Mouse (Mus musculus): ENCODE measurements around the gene Fbxo36. TPM values are rescaled to one million over a fixed set of nuclear protein-coding genes. Genes with fewer than 3 reads are reported as not detected.

Gene Fbxo36
- polyA plus RNA-seq, 1 experiment = not detected

- Histone ChIP-seq H3K27ac (ENCODE audit: insufficient read depth, low read depth, low read length) (no peak overlapping the region), H3K4me3 (ENCODE audit: insufficient read depth, low read depth, low read length) (no peak overlapping the region), H3K4me1 (ENCODE audit: control insufficient read depth, insufficient read depth, low read length) (peaks cover 3% of the 10 kb centered on the region; the same call in 1 of the 2 replicates)
- no peak for TF ChIP-seq CTCF (IDR thresholded peaks at IDR 0.05; ENCODE audit: insufficient read depth, low read depth, low read length)
- no peak for TF ChIP-seq POLR2A (IDR thresholded peaks at IDR 0.05; ENCODE audit: insufficient read depth, low read depth, low read length)
- WGBS = 94% methylated on average over 9 of the region's 9 CpGs
Measured at GRCm38 (mm10) chr1:84891746-84892145, 52.1 kb downstream of the Fbxo36 start.

GRCm38 (mm10) chr1:84897364-84897763 is 57.7 kb downstream of the Fbxo36 start:
- TF ChIP-seq POLR2A (IDR thresholded peaks at IDR 0.05; ENCODE audit: insufficient read depth, low read depth, low read length) = no peak
- no peak for TF ChIP-seq CTCF (IDR thresholded peaks at IDR 0.05; ENCODE audit: insufficient read depth, low read depth, low read length)
- Histone ChIP-seq H3K4me3 (ENCODE audit: insufficient read depth, low read depth, low read length) (no peak overlapping the region), H3K27ac (ENCODE audit: insufficient read depth, low read depth, low read length) (no peak overlapping the region), H3K4me1 (ENCODE audit: control insufficient read depth, insufficient read depth, low read length) (no peaks in the 10 kb centered on the region)
- WGBS = 70% methylated on average over 6 of the region's 6 CpGs

DNA sequence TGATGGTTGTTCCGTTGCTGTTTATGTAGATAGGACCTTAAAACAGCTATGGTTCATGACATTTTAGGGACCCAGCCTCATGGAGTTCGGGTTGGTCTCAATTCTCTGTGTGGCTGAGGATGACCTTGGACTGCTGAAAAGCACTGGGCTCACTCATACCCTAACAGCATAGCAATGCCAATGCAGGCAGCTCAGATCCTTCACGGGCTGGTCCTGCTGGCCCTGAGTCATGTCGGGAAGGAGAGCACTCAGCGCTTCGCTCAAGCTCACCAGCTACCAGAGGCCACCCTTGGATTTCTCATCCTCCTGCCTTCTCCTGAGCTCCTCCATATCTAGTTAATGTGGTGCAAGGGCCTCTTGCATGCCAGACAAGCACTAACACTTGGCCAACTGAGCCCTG is 59.5 kb downstream of the Fbxo36 start:
- no peak overlapping the region for H3K27ac ChIP-seq (ENCODE audit: insufficient read depth, low read depth, low read length)
- no peak for TF ChIP-seq POLR2A (IDR thresholded peaks at IDR 0.05; ENCODE audit: insufficient read depth, low read depth, low read length)
- TF ChIP-seq CTCF (IDR thresholded peaks at IDR 0.05; ENCODE audit: insufficient read depth, low read depth, low read length) = no peak
- WGBS = 95% methylated on average over 6 of the region's 6 CpGs
- H3K4me3 ChIP-seq (ENCODE audit: insufficient read depth, low read depth, low read length) = no peak overlapping the region
- no peaks in the 10 kb centered on the region for H3K4me1 ChIP-seq (ENCODE audit: control insufficient read depth, insufficient read depth, low read length)

- H3K27ac ChIP-seq (ENCODE audit: insufficient read depth, low read depth, low read length) = no peak overlapping the region
- 67% methylated on average over 2 of the region's 2 CpGs for WGBS
- no peak overlapping the region for H3K4me3 ChIP-seq (ENCODE audit: insufficient read depth, low read depth, low read length)
- TF ChIP-seq CTCF (IDR thresholded peaks at IDR 0.05; ENCODE audit: insufficient read depth, low read depth, low read length) = no peak
- TF ChIP-seq POLR2A (IDR thresholded peaks at IDR 0.05; ENCODE audit: insufficient read depth, low read depth, low read length) = no peak
- no peaks in the 10 kb centered on the region; the same call in 1 of the 2 replicates for H3K4me1 ChIP-seq (ENCODE audit: control insufficient read depth, insufficient read depth, low read length)
Measured at GRCm38 (mm10) chr1:84904467-84904866, 64.8 kb downstream of the Fbxo36 start.

GRCm38 (mm10) chr1:84910177-84910804 is 70.7 kb downstream of the Fbxo36 start:
- no peak overlapping the region for H3K27ac ChIP-seq (ENCODE audit: insufficient read depth, low read depth, low read length)
- TF ChIP-seq POLR2A (IDR thresholded peaks at IDR 0.05; ENCODE audit: insufficient read depth, low read depth, low read length) (no peak), CTCF (IDR thresholded peaks at IDR 0.05; ENCODE audit: insufficient read depth, low read depth, low read length) (no peak)
- 33% methylated on average over 8 of the region's 8 CpGs for WGBS
- peaks cover 6% of the 10 kb centered on the region; the same call in 1 of the 2 replicates for H3K4me1 ChIP-seq (ENCODE audit: control insufficient read depth, insufficient read depth, low read length)
- no peak overlapping the region for H3K4me3 ChIP-seq (ENCODE audit: insufficient read depth, low read depth, low read length)

DNA sequence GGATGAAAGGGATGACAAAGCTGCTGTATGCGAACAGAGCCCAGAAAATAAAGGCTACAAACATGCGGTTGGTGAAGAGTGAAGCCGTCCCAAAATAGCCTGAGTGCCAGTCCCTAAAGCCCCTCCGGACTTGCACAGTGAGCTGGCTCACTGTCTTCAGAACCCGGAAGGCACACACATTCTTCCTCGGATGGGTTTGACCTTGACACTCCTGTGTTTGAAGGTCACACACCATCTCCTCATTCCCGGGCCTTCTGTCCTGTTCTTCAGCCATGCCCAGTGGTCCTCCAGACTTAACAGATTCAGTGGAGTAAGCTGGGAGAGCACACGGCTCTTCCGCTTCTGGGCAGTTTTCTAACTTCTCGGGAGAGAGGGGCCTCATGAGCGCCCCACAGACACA is 72.9 kb downstream of the Fbxo36 start:
- Histone ChIP-seq H3K4me3 (ENCODE audit: insufficient read depth, low read depth, low read length) (no peak overlapping the region), H3K4me1 (ENCODE audit: control insufficient read depth, insufficient read depth, low read length) (peaks cover 6% of the 10 kb centered on the region; the same call in 1 of the 2 replicates), H3K27ac (ENCODE audit: insufficient read depth, low read depth, low read length) (no peak overlapping the region)
- 93% methylated on average over 11 of the region's 11 CpGs for WGBS
- TF ChIP-seq CTCF (IDR thresholded peaks at IDR 0.05; ENCODE audit: insufficient read depth, low read depth, low read length) = no peak
- TF ChIP-seq POLR2A (IDR thresholded peaks at IDR 0.05; ENCODE audit: insufficient read depth, low read depth, low read length) = no peak

GRCm38 (mm10) chr1:84915010-84915409 is 75.4 kb downstream of the Fbxo36 start:
- TF ChIP-seq POLR2A (IDR thresholded peaks at IDR 0.05; ENCODE audit: insufficient read depth, low read depth, low read length) (no peak), CTCF (IDR thresholded peaks at IDR 0.05; ENCODE audit: insufficient read depth, low read depth, low read length) (no peak)
- H3K4me3 ChIP-seq (ENCODE audit: insufficient read depth, low read depth, low read length) = no peak overlapping the region
- WGBS = 84% methylated on average over 4 of the region's 4 CpGs
- no peak overlapping the region for H3K27ac ChIP-seq (ENCODE audit: insufficient read depth, low read depth, low read length)
- H3K4me1 ChIP-seq (ENCODE audit: control insufficient read depth, insufficient read depth, low read length) = peaks cover 3% of the 10 kb centered on the region; the same call in 1 of the 2 replicates

GRCm38 (mm10) chr1:84918865-84919264 is 79.2 kb downstream of the Fbxo36 start:
- Histone ChIP-seq H3K27ac (ENCODE audit: insufficient read depth, low read depth, low read length) (no peak overlapping the region), H3K4me1 (ENCODE audit: control insufficient read depth, insufficient read depth, low read length) (no peaks in the 10 kb centered on the region), H3K4me3 (ENCODE audit: insufficient read depth, low read depth, low read length) (no peak overlapping the region)
- WGBS = 93% methylated on average over 3 of the region's 3 CpGs
- TF ChIP-seq POLR2A (IDR thresholded peaks at IDR 0.05; ENCODE audit: insufficient read depth, low read depth, low read length) (no peak), CTCF (IDR thresholded peaks at IDR 0.05; ENCODE audit: insufficient read depth, low read depth, low read length) (no peak)

DNA sequence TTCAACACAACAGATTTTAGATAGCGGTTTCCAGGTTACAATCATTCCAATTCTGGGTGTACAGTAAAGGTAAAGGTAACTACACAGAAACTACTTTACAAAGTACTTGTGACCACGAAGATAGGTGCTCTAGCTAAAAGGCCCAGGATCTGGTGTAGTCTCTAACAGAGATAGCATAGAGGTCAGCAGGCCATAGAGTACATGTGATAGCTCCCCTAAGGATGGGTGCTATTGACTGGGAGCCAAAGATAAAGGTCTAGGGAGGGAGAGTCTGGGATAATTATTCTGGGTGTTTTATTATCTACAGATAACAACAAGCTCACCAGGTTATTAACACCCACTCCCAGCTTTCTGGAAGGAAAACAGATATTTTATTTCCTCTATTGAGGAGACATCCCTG is 83.8 kb downstream of the Fbxo36 start:
- Histone ChIP-seq H3K4me3 (ENCODE audit: insufficient read depth, low read depth, low read length) (no peak overlapping the region), H3K27ac (ENCODE audit: insufficient read depth, low read depth, low read length) (no peak overlapping the region), H3K4me1 (ENCODE audit: control insufficient read depth, insufficient read depth, low read length) (no peaks in the 10 kb centered on the region)
- TF ChIP-seq CTCF (IDR thresholded peaks at IDR 0.05; ENCODE audit: insufficient read depth, low read depth, low read length) = no peak
- TF ChIP-seq POLR2A (IDR thresholded peaks at IDR 0.05; ENCODE audit: insufficient read depth, low read depth, low read length) = no peak
- 92% methylated on average over 2 of the region's 2 CpGs for WGBS

Measured in olfactory bulb, adult 2 months (tissue).